Mouse (Mus musculus): ENCODE measurements around the gene Dgke.

GRCm38 (mm10) chr11:89046021-89046420 lies 20.6 kb downstream of the Dgke start:
- TF ChIP-seq GATA2 (IDR thresholded peaks at IDR 0.05; ENCODE audit: borderline replicate concordance, low read depth, low read length) (no peak), CTCF (IDR thresholded peaks at IDR 0.05; ENCODE audit: low read depth, low read length) (no peak), GATA1 (IDR thresholded peaks at IDR 0.05; ENCODE audit: borderline replicate concordance, low read length) (no peak)

All from G1E (cell line).